Mouse (Mus musculus): ENCODE data around the gene Set.
A peak's percentile ranks its signal among the peaks of the same experiment; 100 is the strongest.

Set gene

DNA sequence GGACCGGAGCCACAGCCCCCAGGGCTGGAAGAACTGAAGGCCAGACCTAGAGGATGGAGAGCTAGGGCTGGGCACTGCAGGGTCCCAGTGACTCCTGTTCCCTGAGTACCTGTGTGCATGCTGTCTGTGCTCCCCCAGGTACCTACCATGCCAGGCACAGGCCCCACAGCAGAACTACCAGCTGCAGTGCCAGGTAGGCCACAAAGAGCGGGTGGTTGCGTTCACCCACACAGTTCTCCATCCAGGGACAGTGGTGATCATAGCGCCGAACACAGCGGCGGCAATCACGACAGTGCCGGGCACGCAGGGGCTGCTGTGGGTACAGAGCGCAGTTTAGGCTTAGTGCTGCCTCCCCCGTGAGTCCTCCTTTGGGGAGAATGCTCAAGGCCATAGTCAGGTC, 34.3 kb downstream of the Set start:
- DNase-seq (ENCODE audit: low spot score), result no peak

DNA sequence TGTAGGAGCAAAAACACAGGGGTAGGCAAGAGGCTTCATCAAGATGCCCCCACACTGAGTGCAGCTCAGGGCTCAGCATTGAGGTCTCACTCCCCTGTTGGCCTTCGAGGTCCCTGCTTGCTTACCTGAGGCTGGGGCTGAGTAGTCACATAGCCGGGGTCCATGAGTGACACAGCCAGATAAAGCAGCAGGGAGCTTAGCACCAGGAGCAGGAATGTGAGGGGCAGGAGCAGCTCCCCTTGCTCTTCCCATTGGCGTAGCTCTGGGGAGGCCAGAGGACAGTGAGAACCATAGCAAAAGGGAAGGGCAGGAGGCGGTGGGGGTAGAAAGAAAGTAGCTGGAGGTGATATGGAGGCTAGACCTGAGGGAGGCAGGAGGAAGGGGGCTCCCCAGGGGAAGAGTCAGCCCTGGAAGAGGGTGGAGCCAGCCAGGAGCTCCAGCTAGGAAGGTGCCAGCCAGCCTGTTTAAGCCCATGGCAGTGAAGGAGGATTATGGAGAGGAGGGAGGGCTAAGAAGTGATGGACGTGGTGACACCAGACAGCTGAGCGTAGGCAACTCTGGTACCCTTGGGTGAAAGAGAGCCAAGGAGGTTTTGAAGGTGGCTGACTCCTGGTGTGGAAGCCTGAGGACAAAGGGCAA, 35.2 kb downstream of the Set start:
- no peak for DNase-seq (ENCODE audit: low spot score)

- DNase-seq (ENCODE audit: low spot score), result peak; percentile 77
Observed at GRCm38 (mm10) chr2:30093471-30094207, 36.5 kb downstream of the Set start, which contains the start of gene Zdhhc12. Gene Zdhhc12, minus strand, starts transcription at chr2:30093648.

DNA sequence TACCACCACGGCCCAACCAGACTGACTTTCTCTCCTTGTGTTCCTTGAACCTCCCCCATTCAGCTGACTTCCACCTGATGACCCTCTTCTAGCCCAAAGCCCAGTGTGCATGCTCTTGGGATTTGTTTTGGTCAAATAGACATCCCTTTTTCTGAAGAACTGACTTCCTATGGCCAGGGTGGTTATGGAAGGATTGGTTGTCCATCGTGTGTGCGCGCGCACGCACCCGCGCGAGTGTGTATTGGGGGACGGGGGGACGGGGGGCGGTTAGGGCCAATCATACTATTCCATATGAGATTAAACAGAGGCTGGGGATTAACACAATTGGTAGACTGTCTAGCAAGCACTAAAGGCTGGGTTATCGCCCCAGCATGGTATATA, 37.0 kb downstream of the Set start:
- DNase-seq (ENCODE audit: low spot score), result no peak

- DNase-seq (ENCODE audit: low spot score), result no peak
Observed at GRCm38 (mm10) chr2:30095882-30096527, 38.8 kb downstream of the Set start.

GRCm38 (mm10) chr2:30100214-30100613, 43.0 kb downstream of the Set start:
- DNase-seq (ENCODE audit: low spot score), result no peak

DNA sequence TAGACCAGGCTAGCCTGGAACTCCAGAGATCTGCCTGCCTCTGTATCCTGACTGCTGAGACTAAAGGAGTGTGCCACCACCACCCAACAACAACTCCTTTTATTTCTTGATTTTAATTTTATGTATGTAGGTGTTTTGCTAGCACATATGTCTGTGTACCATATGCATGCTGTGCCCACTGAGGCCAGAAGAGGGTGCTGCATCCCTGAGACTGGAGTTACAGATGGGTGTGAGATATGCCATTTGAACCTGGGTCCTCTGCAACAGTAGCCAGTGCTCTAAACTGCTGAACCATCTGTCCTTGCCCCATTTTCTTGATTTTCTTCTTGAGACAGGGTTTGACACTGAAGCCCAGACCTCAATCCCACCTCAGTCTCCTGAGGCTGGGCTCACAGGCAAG, 49.2 kb downstream of the Set start:
- DNase-seq (ENCODE audit: low spot score), result no peak

DNA sequence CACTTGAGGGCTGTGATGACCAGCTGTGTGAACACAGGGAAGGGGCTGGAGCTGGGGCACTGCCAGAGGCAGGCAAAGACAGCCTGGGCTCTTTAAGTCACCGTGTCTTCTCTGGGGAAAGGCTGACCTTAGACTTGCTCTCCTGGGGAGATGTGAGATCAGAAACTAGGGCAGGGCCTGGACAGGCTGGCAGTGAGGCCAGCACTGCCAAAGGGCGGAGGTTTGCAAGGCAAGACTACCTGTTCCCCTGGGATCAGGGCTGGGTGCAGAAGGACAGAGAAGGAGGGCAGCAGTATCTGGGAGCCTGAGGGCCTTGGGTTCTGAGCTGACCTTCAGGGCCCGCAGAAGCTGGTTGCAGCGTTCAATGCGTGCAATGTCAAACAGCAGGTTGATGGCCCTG, 50.5 kb downstream of the Set start:
- no peak for DNase-seq (ENCODE audit: low spot score)

DNA sequence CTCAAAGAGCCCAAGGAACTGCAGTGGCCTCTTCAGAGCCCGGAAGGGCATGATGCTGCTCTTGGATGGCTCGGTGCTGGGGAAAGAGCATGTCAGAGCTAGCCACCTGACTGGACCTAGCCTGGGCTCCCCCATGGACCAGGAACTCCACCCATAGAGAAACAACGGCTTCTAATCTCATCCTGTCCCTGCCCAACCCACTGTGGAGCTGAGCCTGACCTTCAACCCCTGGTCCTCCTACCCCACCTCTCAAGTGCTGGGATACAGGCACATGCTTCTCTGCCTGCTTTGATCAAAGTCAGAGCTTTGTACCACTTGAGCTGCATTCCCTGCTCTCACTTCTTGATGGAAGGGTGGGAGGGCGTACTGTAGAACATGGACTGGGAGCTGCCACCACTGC, 51.1 kb downstream of the Set start:
- DNase-seq (ENCODE audit: low spot score), result no peak

- DNase-seq (ENCODE audit: low spot score), result no peak
Observed at GRCm38 (mm10) chr2:30111500-30111899, 54.3 kb downstream of the Set start.

DNA sequence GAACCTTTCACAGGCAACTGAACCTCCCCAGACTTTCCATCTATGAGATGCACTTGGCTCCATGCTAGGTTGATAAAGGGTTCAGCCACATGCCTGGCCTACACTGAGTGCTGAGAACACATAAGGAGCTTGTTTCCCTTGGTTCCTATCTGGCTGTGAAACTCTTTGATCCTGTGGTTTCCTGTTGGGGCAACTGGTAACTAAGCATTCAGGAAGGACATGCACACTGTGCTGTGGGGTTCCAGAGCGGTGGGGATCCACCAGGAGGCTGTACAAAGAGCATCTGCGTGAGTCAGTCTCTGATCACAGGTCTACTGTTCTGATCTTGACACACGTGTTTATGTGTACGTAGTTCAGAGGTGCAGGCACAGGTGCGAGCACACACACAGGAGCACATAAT, 55.4 kb downstream of the Set start:
- no peak for DNase-seq (ENCODE audit: low spot score)

- no peak for DNase-seq (ENCODE audit: low spot score)
Observed at GRCm38 (mm10) chr2:30119641-30120051, 62.5 kb downstream of the Set start.

DNA sequence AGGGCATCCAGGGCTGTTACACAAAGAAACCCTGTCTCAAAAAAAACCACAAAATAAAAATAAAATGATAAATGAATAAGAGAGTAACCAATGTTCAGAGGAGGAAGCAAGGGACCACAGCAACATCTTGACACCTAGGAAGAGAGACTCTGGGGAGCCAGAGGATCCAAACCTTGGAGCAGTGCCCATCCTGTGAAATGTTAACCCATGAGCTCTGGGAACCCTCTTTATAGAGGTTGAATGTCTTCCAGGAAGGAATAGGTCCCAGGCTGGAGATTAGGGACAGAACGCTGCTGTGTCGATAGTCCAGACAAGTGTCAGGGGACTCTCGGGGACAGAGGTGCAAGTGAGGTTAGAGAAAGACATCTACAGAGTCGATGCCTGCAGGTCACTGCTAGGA, 63.1 kb downstream of the Set start:
- DNase-seq (ENCODE audit: low spot score), result no peak

Measured in ovary, postnatal 10 days (tissue).